Mouse (Mus musculus) lung, postnatal 10 days (tissue): Measurements from ENCODE around the gene Spag5.
A peak's percentile ranks its signal among the peaks of the same experiment; 100 is the strongest.

Experiments
- DNase-seq: peaks from one replicate; pipeline ENCODE4 v3.0.0; 2021

Gene Spag5

GRCm38 (mm10) chr11:78354905-78355304, 53.6 kb downstream of the Spag5 start:
- no peak for DNase-seq

GRCm38 (mm10) chr11:78355471-78356238, 54.3 kb downstream of the Spag5 start:
- peak; percentile 77 for DNase-seq

GRCm38 (mm10) chr11:78358330-78359007, 57.1 kb downstream of the Spag5 start:
- peak; percentile 45 for DNase-seq

GRCm38 (mm10) chr11:78360125-78360788, 58.9 kb downstream of the Spag5 start:
- DNase-seq = peak; percentile 88

GRCm38 (mm10) chr11:78360789-78361131, 59.4 kb downstream of the Spag5 start:
- no peak for DNase-seq

GRCm38 (mm10) chr11:78363309-78364007, 62.1 kb downstream of the Spag5 start:
- no peak for DNase-seq

GRCm38 (mm10) chr11:78364103-78364502, 62.8 kb downstream of the Spag5 start:
- no peak for DNase-seq

- no peak for DNase-seq
These were observed 66.3 kb downstream of the Spag5 start for GRCm38 (mm10) chr11:78367456-78368225.

- DNase-seq = peak; percentile 59
These were observed 69.1 kb downstream of the Spag5 start for GRCm38 (mm10) chr11:78370389-78370788.

- DNase-seq = no peak
These were observed 70.4 kb downstream of the Spag5 start for GRCm38 (mm10) chr11:78371711-78372110.
